Mouse (Mus musculus) liver, embryonic 16.5 days (tissue): Measurements from ENCODE around the gene A930018P22Rik. TPM values are rescaled to one million over a fixed set of nuclear protein-coding genes. Genes with fewer than 3 reads are reported as not detected.
"Not testable (repeated sequence)": the region's sequence is repeated elsewhere in the genome, so short reads cannot be mapped to it uniquely, and the experiment has no call there.

Experiments
- ATAC-seq: fragments of 200-750 bp; cut with Nextera tagmentation; 2 replicates; pipeline ENCODE4 v1.8.0; 2017; ENCODE audit warnings: low read depth, mild to moderate bottlenecking, moderate number of reproducible peaks, moderate library complexity
- H3K27ac ChIP-seq: fragments of 300-500 bp; sonication (generic); 2 replicates; pipeline ENCODE4 v1.5.1; 2014; ENCODE audit warnings: mild to moderate bottlenecking, low read length
- H3K27me3 ChIP-seq: fragments of 300-500 bp; sonication (generic); 2 replicates; pipeline ENCODE4 v1.6.1; 2014; ENCODE audit warnings: low read depth, low read length, mixed read lengths; ENCODE audit not compliant: control insufficient read depth, insufficient read depth
- H3K36me3 ChIP-seq: fragments of 300-500 bp; sonication (generic); 2 replicates; pipeline ENCODE4 v1.6.1; 2014; ENCODE audit warnings: mild to moderate bottlenecking; ENCODE audit not compliant: control insufficient read depth, insufficient read depth
- H3K4me1 ChIP-seq: fragments of 300-500 bp; sonication (generic); 2 replicates; pipeline ENCODE4 v1.6.1; 2014; ENCODE audit warnings: low read depth, low read length, mixed read lengths; ENCODE audit not compliant: control insufficient read depth
- H3K4me2 ChIP-seq: fragments of 300-500 bp; sonication (generic); 2 replicates; pipeline ENCODE4 v1.6.1; 2014; ENCODE audit warnings: low read depth, low read length, mixed read lengths
- H3K4me3 ChIP-seq: fragments of 300-500 bp; sonication (generic); 2 replicates; pipeline ENCODE4 v1.5.1; 2014; ENCODE audit warnings: low read depth, mild to moderate bottlenecking, low read length
- H3K9ac ChIP-seq: fragments of 300-500 bp; sonication (generic); 2 replicates; pipeline ENCODE4 v1.6.1; 2014; ENCODE audit warnings: low read depth, low read length
- H3K9me3 ChIP-seq: fragments of 300-500 bp; sonication (generic); replicated peaks from 2 replicates; pipeline ENCODE4 v1.6.1; 2016; ENCODE audit warnings: low read length; ENCODE audit not compliant: control insufficient read depth
- WGBS: fragments of 180-500 bp; shearing (Covaris S2); extraction: QIAGEN DNeasy Blood & Tissue Kit; methylation state at CpG from one replicate; pipeline ENCODE4 v1.1.7; 2014; ENCODE audit not compliant: insufficient replicate concordance; 5-methylcytosine and 5-hydroxymethylcytosine counted together
- polyA plus RNA-seq: library from polyadenylated mRNA; unstranded; fragments of >200 nt; fragmentation: Nextera tagmentation; extraction: Ambion mirVana; gene quantifications from 2 replicates; pipeline ENCODE4 v1.2.1, GENCODE M21; 2015

Gene A930018P22Rik
- polyA plus RNA-seq, 1 experiment from 2014 or later: 0.35 TPM

DNA sequence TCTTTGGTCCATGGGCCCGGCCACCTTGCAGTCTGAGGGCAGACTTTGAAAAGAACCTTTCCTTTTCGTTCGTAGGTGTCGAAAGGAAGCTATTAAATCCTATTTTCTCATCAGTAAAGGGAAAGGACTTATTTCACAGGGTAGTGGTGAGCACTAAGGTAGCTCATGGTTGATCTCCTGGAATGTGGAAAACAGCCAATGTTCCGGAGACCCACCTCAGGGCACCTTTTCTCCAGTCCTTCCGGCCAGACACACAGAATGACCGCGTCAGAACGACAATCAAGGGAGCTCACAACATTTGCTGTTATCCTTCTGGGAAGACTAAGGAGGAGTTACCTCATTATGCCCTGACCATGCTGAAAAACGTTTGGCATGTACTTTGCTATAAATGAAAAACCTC lies 26.3 kb upstream of the A930018P22Rik start:
- Histone ChIP-seq H3K4me1 (peaks cover 38% of the 10 kb centered on the region), H3K4me3 (peak overlapping the region; percentile 67), H3K27me3 (no peaks in the 10 kb centered on the region), H3K9ac (peak overlapping the region; percentile 78), H3K9me3 (no peaks in the 10 kb centered on the region), H3K36me3 (no peaks in the 10 kb centered on the region), H3K4me2 (peak overlapping the region; percentile 58), H3K27ac (peak overlapping the region; percentile 94)
- ATAC-seq: no peak
- WGBS: 32% methylated on average over 10 of the region's 10 CpGs

DNA sequence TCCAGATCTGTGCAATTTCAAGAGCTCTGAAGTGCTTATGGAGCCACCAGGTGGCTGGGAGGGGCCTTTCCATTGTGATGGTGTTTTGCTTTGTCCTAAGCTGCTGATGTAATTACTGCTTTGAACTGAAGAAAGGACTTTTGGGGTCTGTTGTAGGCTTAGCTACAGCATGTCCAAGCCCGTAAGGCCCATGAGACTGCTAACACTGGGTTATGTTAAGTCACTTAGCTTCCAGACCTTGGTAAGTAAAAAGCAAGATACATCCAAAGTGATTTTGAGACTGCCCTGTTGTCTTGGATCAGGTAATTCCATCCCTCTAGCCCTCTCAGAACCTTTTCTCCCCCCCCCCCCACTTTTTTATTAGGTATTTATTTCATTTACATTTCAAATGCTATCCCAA lies 25.8 kb upstream of the A930018P22Rik start:
- Histone ChIP-seq H3K4me1 (peaks cover 37% of the 10 kb centered on the region), H3K4me2 (peak overlapping the region; percentile 58)
- not testable (repeated sequence) for H3K9me3 ChIP-seq

DNA sequence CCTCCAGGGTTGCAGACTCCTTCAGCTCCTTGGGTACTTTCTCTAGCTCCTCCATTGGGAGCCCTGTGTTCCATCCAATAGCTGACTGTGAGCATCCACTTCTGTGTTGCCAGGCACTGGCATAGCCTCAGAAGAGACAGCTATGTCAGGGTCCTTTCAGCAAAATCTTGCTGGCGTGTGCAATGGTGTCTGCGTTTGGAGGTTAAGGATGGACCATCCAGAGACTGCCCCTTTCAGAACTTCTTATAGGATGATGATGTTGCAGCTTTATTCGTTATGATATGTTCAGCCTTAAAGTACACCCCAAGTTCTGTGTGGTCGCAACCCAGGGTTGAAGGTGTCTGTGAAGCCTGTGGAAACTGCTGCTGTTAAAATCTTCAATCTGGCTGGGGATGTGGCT lies 25.2 kb upstream of the A930018P22Rik start:
- Histone ChIP-seq H3K4me2 (peak overlapping the region; percentile 58), H3K27ac (peak overlapping the region; percentile 94)

More for the DNA sequence above, 25.8 kb upstream of the A930018P22Rik start:
- H3K36me3 ChIP-seq, ATAC-seq, H3K27me3 ChIP-seq: not testable (repeated sequence)
- 67% methylated on average over 1 of the region's 1 CpGs for WGBS
- Histone ChIP-seq H3K4me3 (peak overlapping the region; percentile 67), H3K27ac (peak overlapping the region; percentile 94), H3K9ac (peak overlapping the region; percentile 78)

GRCm38 (mm10) chr2:104098529-104099230 lies 23.9 kb upstream of the A930018P22Rik start:
- peak; percentile 89 for ATAC-seq
- WGBS: 7% methylated on average over 3 of the region's 3 CpGs
- Histone ChIP-seq H3K9ac (peak overlapping the region; percentile 53), H3K27me3 (no peaks in the 10 kb centered on the region), H3K9me3 (no peaks in the 10 kb centered on the region), H3K4me1 (peaks cover 47% of the 10 kb centered on the region), H3K4me2 (peak overlapping the region; percentile 58), H3K36me3 (no peaks in the 10 kb centered on the region; the same call in 1 of the 2 replicates), H3K27ac (peak overlapping the region; percentile 94), H3K4me3 (peak overlapping the region; percentile 56)

More for the DNA sequence above, 25.2 kb upstream of the A930018P22Rik start:
- H3K9me3 ChIP-seq, ATAC-seq, H3K27me3 ChIP-seq, H3K36me3 ChIP-seq: not testable (repeated sequence)
- peak overlapping the region; percentile 67 for H3K4me3 ChIP-seq
- peaks cover 38% of the 10 kb centered on the region for H3K4me1 ChIP-seq
- 83% methylated on average over 4 of the region's 4 CpGs for WGBS
- peak overlapping the region; percentile 78 for H3K9ac ChIP-seq

GRCm38 (mm10) chr2:104099231-104099585 lies 23.4 kb upstream of the A930018P22Rik start:
- Histone ChIP-seq H3K27me3 (no peaks in the 10 kb centered on the region), H3K9me3 (no peaks in the 10 kb centered on the region), H3K9ac (peak overlapping the region; percentile 53), H3K4me2 (peak overlapping the region; percentile 58), H3K27ac (peak overlapping the region; percentile 94), H3K4me1 (peaks cover 46% of the 10 kb centered on the region), H3K4me3 (peak overlapping the region; percentile 56), H3K36me3 (no peaks in the 10 kb centered on the region; the same call in 1 of the 2 replicates)
- WGBS: 86% methylated on average over 2 of the region's 2 CpGs
- no peak for ATAC-seq

DNA sequence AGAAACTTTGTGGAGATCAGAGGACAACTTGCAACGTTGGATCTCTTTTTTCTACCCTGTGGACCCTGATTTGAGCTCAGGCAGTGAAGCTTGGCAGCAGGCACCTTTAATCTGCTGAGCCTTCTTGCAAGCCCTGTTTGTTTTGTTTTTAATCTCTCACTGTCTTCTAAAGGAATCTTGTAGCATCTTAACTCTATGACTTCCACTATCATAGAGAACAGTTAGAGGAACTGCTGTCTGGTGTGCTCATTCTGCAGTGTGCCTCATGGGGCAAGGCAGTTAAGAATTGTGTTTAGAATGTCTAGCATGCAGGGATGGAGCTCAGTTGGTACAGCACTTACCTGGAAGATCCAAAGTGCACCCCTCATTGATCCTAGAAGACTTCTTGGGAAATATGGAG lies 22.6 kb upstream of the A930018P22Rik start:
- ATAC-seq: no peak
- Histone ChIP-seq H3K9ac (peak overlapping the region; percentile 19), H3K27me3 (no peaks in the 10 kb centered on the region), H3K4me2 (peak overlapping the region; percentile 58), H3K4me3 (peak overlapping the region; percentile 3; the same call in 1 of the 2 replicates), H3K9me3 (no peaks in the 10 kb centered on the region), H3K36me3 (no peaks in the 10 kb centered on the region; the same call in 1 of the 2 replicates), H3K27ac (peak overlapping the region; percentile 94), H3K4me1 (peaks cover 50% of the 10 kb centered on the region)
- 21% methylated on average over 1 of the region's 1 CpGs for WGBS

DNA sequence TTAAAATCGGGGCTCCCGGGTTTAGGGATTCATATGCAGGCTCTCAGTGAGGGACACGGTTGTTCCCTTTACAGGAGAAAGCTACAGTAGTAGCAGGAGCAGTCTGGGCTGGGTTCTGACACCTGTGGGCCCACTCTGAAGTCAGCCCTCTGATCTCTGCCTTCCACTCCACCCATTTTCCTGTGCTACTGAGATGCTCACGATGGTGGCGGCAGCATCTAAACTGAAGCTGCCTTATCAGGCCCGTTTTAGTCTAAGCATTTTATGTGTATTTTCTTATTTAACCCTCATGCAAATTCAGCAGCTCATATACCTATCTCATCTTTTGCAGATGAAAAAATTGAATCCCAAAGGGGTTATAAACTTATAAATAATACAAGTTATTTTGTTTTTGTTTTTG lies 17.8 kb upstream of the A930018P22Rik start:
- H3K9ac ChIP-seq: no peak overlapping the region
- H3K27ac ChIP-seq: no peak overlapping the region
- 71% methylated on average over 6 of the region's 6 CpGs for WGBS
- H3K4me1 ChIP-seq: peaks cover 44% of the 10 kb centered on the region
- peaks cover 8% of the 10 kb centered on the region; the same call in 1 of the 2 replicates for H3K36me3 ChIP-seq
- no peaks in the 10 kb centered on the region for H3K27me3 ChIP-seq
- no peak overlapping the region for H3K4me3 ChIP-seq
- H3K9me3 ChIP-seq: no peaks in the 10 kb centered on the region
- no peak for ATAC-seq
- H3K4me2 ChIP-seq: no peak overlapping the region

GRCm38 (mm10) chr2:104109021-104109420 lies 13.5 kb upstream of the A930018P22Rik start:
- not testable (repeated sequence) for H3K27me3 ChIP-seq, H3K36me3 ChIP-seq, H3K4me3 ChIP-seq, H3K27ac ChIP-seq, ATAC-seq, H3K4me2 ChIP-seq, H3K9ac ChIP-seq, H3K9me3 ChIP-seq
- WGBS: 89% methylated on average over 2 of the region's 2 CpGs
- peaks cover 17% of the 10 kb centered on the region for H3K4me1 ChIP-seq

DNA sequence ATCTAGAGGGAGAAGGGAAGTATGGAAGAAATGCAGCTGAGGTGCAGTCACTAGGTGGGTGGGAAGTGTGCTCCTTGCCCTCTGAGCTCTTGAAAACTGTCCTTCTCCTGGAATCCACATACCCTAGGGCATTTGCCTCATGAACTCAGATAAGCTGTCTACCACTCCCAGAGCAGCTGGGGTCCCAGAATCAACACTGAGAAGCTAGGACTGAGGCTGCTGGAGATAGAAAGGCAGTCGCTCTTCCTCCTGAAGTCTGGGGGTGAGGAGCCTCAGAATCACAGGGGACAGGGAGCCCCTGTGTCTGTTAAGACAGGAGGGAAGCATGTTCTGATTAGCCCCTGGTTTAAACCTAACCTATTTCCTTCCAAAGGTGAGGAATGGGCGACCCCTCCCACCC lies 13.0 kb upstream of the A930018P22Rik start:
- Histone ChIP-seq H3K9ac (no peak overlapping the region), H3K4me3 (no peak overlapping the region)

More for the DNA sequence above, 13.0 kb upstream of the A930018P22Rik start:
- ATAC-seq: peak; percentile 10; the same call in 1 of the 2 replicates
- H3K4me1 ChIP-seq: peaks cover 16% of the 10 kb centered on the region
- H3K27me3 ChIP-seq: no peaks in the 10 kb centered on the region
- H3K36me3 ChIP-seq: peaks cover 8% of the 10 kb centered on the region; the same call in 1 of the 2 replicates
- no peak overlapping the region for H3K4me2 ChIP-seq
- H3K9me3 ChIP-seq: no peaks in the 10 kb centered on the region
- H3K27ac ChIP-seq: 0 out of 2 replicates have a peak overlapping the region, but pooled peaks have one; percentile 42
- 40% methylated on average over 2 of the region's 2 CpGs for WGBS
